Mouse (Mus musculus) forebrain, postnatal 0 days (tissue): ENCODE results near the gene Cdkn1a. TPM values are rescaled to one million over a fixed set of nuclear protein-coding genes. Genes with fewer than 3 reads are reported as not detected.

Experiments used
- ATAC-seq: fragments of 200-750 bp; cut with Nextera tagmentation; 2 replicates; pipeline ENCODE4 v1.8.0; 2017; ENCODE audit warnings: mild to moderate bottlenecking, moderate library complexity
- DNase-seq: peaks from one replicate; pipeline ENCODE4 v3.0.0-alpha.2; 2015
- H3K27ac ChIP-seq: fragments of 300-500 bp; sonication (generic); 2 replicates; pipeline ENCODE4 v1.5.1; 2014; ENCODE audit warnings: low read depth, mild to moderate bottlenecking, antibody characterized with exemption, low read length, moderate library complexity, mixed read lengths
- H3K27me3 ChIP-seq: fragments of 300-500 bp; sonication (generic); 2 replicates; pipeline ENCODE4 v1.6.1; 2014; ENCODE audit warnings: mild to moderate bottlenecking, low read length, mixed read lengths; ENCODE audit not compliant: insufficient read depth
- H3K36me3 ChIP-seq: fragments of 300-500 bp; sonication (generic); 2 replicates; pipeline ENCODE4 v1.6.1; 2014; ENCODE audit warnings: mild to moderate bottlenecking, moderate library complexity; ENCODE audit not compliant: insufficient read depth
- H3K4me1 ChIP-seq: fragments of 300-500 bp; sonication (generic); 2 replicates; pipeline ENCODE4 v1.6.1; 2014; ENCODE audit warnings: antibody characterized with exemption; ENCODE audit not compliant: insufficient read depth
- H3K4me2 ChIP-seq: fragments of 300-500 bp; sonication (generic); 2 replicates; pipeline ENCODE4 v1.6.1; 2014; ENCODE audit warnings: low read depth, mild to moderate bottlenecking, moderate library complexity
- H3K4me3 ChIP-seq: fragments of 300-500 bp; sonication (generic); 2 replicates; pipeline ENCODE4 v1.5.1; 2014; ENCODE audit warnings: low read depth, low read length, mixed read lengths
- H3K9ac ChIP-seq: fragments of 300-500 bp; sonication (generic); 2 replicates; pipeline ENCODE4 v1.6.1; 2014; ENCODE audit warnings: mild to moderate bottlenecking
- H3K9me3 ChIP-seq: fragments of 300-500 bp; sonication (generic); 2 replicates; pipeline ENCODE4 v1.6.1; 2016; ENCODE audit warnings: low read length
- CTCF ChIP-seq: sonication (generic); IDR thresholded peaks from 2 replicates; pipeline ENCODE4 v1.5.1; 2016; ENCODE audit warnings: antibody characterized with exemption, control low read depth, low read depth
- WGBS: fragments of 180-500 bp; shearing (Covaris S2); extraction: QIAGEN DNeasy Blood & Tissue Kit; methylation state at CpG from one replicate; pipeline ENCODE4 v1.1.7; 2014; 5-methylcytosine and 5-hydroxymethylcytosine counted together
- polyA plus RNA-seq: library from polyadenylated mRNA; unstranded; fragments of >200 nt; fragmentation: Nextera tagmentation; extraction: Ambion mirVana; gene quantifications from 2 replicates; pipeline ENCODE4 v1.2.1, GENCODE M21; 2015
- total RNA-seq: library from RNA; depleted of rRNA; stranded (reverse); fragments of >200 nt; gene quantifications from 2 replicates; pipeline ENCODE4 v1.2.3, GENCODE M21; 2014; rRNA removed

The Cdkn1a gene
- total and polyA plus RNA-seq, 2 experiments from 2014 or later = 20.0 to 121 TPM

DNA sequence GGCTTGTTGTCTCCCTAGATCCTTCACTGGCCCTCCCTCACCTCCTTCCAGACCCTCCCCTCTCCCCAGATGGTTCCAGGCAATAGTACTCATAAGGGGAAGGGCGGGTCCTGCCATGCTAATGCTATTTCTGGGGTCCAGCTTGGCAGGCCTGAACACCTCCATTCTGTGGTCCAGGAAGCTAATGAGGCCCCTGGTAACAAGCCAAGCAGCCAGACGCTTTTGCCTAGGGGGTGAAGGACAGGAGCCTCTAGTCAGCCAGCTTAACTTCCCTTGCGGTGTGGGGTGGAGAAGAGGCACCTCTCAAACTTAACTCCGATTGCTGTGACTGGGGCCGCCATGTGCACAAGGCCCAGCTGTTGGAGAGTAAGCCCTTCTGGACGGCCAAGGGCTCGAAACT lies 59.0 kb downstream of the Cdkn1a start:
- ATAC-seq (no peak), DNase-seq (no peak)
- H3K9ac ChIP-seq = no peak overlapping the region
- H3K36me3 ChIP-seq = no peaks in the 10 kb centered on the region
- 56% methylated on average over 7 of the region's 7 CpGs for WGBS
- no peaks in the 10 kb centered on the region for H3K27me3 ChIP-seq
- no peaks in the 10 kb centered on the region for H3K4me1 ChIP-seq
- H3K9me3 ChIP-seq = no peaks in the 10 kb centered on the region
- H3K4me3 ChIP-seq = no peak overlapping the region
- no peak overlapping the region for H3K27ac ChIP-seq
- no peak overlapping the region for H3K4me2 ChIP-seq
- no peak for TF ChIP-seq CTCF

Other genes with a start within 250 kb of the Cdkn1a start
- gene Pnpla1, start 232.6 kb upstream of the Cdkn1a start, total RNA-seq = not detected in 2 replicates
- 0.04 TPM in 1 of 2 replicates, not detected in the other for gene Pnpla1, start 232.6 kb upstream of the Cdkn1a start, polyA plus RNA-seq
- gene 4930539E08Rik, start 175.7 kb upstream of the Cdkn1a start, total RNA-seq = 3.3 and 4.1 TPM in 2 replicates
- 1.8 and 2.1 TPM in 2 replicates for gene 4930539E08Rik, start 175.7 kb upstream of the Cdkn1a start, polyA plus RNA-seq
- not detected in 2 replicates for gene Pxt1, start 147.1 kb upstream of the Cdkn1a start, total RNA-seq
- gene Pxt1, start 147.1 kb upstream of the Cdkn1a start, polyA plus RNA-seq = not detected in 2 replicates
- gene Kctd20, start 139.0 kb upstream of the Cdkn1a start, total RNA-seq = 69.2 and 77.3 TPM in 2 replicates
- gene Kctd20, start 139.0 kb upstream of the Cdkn1a start, polyA plus RNA-seq = 63.4 and 72.9 TPM in 2 replicates
- gene Stk38, start 83.0 kb upstream of the Cdkn1a start, total RNA-seq = 49.0 and 58.8 TPM in 2 replicates
- gene Stk38, start 83.0 kb upstream of the Cdkn1a start, polyA plus RNA-seq = 32.8 and 43.7 TPM in 2 replicates
- 263 and 287 TPM in 2 replicates for gene Srsf3, start 58.3 kb upstream of the Cdkn1a start, total RNA-seq
- 367 and 416 TPM in 2 replicates for gene Srsf3, start 58.3 kb upstream of the Cdkn1a start, polyA plus RNA-seq
- not detected in 2 replicates for gene Rab44, start 23.2 kb downstream of the Cdkn1a start, total RNA-seq
- gene Rab44, start 23.2 kb downstream of the Cdkn1a start, polyA plus RNA-seq = 0.13 TPM in 1 of 2 replicates, not detected in the other
- gene Cpne5, start 147.2 kb downstream of the Cdkn1a start, total RNA-seq = 46.2 and 60.0 TPM in 2 replicates
- 48.6 and 61.6 TPM in 2 replicates for gene Cpne5, start 147.2 kb downstream of the Cdkn1a start, polyA plus RNA-seq
- gene Ppil1, start 173.2 kb downstream of the Cdkn1a start, total RNA-seq = 67.8 and 79.7 TPM in 2 replicates
- gene Ppil1, start 173.2 kb downstream of the Cdkn1a start, polyA plus RNA-seq = 103 and 106 TPM in 2 replicates
- 121 and 128 TPM in 2 replicates for gene BC004004, start 177.8 kb downstream of the Cdkn1a start, total RNA-seq
- gene BC004004, start 177.8 kb downstream of the Cdkn1a start, polyA plus RNA-seq = 153 and 174 TPM in 2 replicates
- 3.5 and 5.7 TPM in 2 replicates for gene Pi16, start 226.7 kb downstream of the Cdkn1a start, total RNA-seq
- 1.7 and 2.0 TPM in 2 replicates for gene Pi16, start 226.7 kb downstream of the Cdkn1a start, polyA plus RNA-seq